Mouse (Mus musculus) cerebellum, adult 2 months (tissue): ENCODE measurements around the gene Atg4d. TPM values are rescaled to one million over a fixed set of nuclear protein-coding genes. Genes with fewer than 3 reads are reported as not detected.

ENCODE experiments used
- DNase-seq, 2 experiments: peaks; one replicate each; pipeline ENCODE4 v3.0.0; 2021
- H3K27ac ChIP-seq: fragments of 200-500 bp; 2 replicates; pipeline ENCODE4 v1.5.1; 2012; ENCODE audit warnings: low read length, control low read depth, inconsistent platforms; ENCODE audit not compliant: insufficient read depth
- H3K27me3 ChIP-seq: fragments of 200-500 bp; 2 replicates; pipeline ENCODE4 v1.6.1; 2012; ENCODE audit warnings: inconsistent platforms, mild to moderate bottlenecking, low read length, moderate library complexity; ENCODE audit not compliant: control insufficient read depth, insufficient read depth
- H3K4me1 ChIP-seq: fragments of 200-500 bp; 2 replicates; pipeline ENCODE4 v1.6.1; 2011; ENCODE audit warnings: low read length; ENCODE audit not compliant: control insufficient read depth, insufficient read depth
- H3K4me3 ChIP-seq: fragments of 200-500 bp; replicated peaks from 2 replicates; pipeline ENCODE3; 2011; ENCODE audit warnings: mild to moderate bottlenecking, low read depth, low read length, control low read depth; ENCODE audit not compliant: insufficient read depth
- CTCF ChIP-seq: fragments of 200-500 bp; IDR thresholded peaks from 2 replicates; pipeline ENCODE4 v1.5.1; 2011; ENCODE audit warnings: low read depth, mild to moderate bottlenecking, control low read depth, low read length, moderate library complexity, borderline replicate concordance; ENCODE audit not compliant: insufficient read depth
- POLR2A ChIP-seq: fragments of 200-500 bp; IDR thresholded peaks from 2 replicates; pipeline ENCODE4 v1.6.1; 2011; ENCODE audit warnings: low read length, control low read depth, borderline replicate concordance; ENCODE audit not compliant: insufficient read depth
- WGBS: fragments of 180-500 bp; shearing (Covaris S2); methylation state at CpG from one replicate; pipeline ENCODE4 v1.1.7; 2018; 5-methylcytosine and 5-hydroxymethylcytosine counted together
- polyA plus RNA-seq: library from polyadenylated mRNA; depleted of rRNA; stranded (reverse); fragments of >200 nt; gene quantifications from 2 replicates; pipeline ENCODE4 v1.2.3, GENCODE M21; 2012

Gene Atg4d
- polyA plus RNA-seq, 1 experiment = 72.4 TPM

GRCm38 (mm10) chr9:21244428-21245112 lies 20.5 kb upstream of the Atg4d start:
- no peaks in the 10 kb centered on the region; the same call in 1 of the 2 replicates for H3K27me3 ChIP-seq
- peak overlapping the region; percentile 76 for H3K4me3 ChIP-seq
- H3K4me1 ChIP-seq = peaks cover 11% of the 10 kb centered on the region; the same call in 1 of the 2 replicates
- WGBS = under 1% methylated on average over 72 of the region's 72 CpGs
- peak; percentile 80 to 86 for DNase-seq
- H3K27ac ChIP-seq = peak overlapping the region; percentile 95
- TF ChIP-seq POLR2A = peak; percentile 25; the same call in 1 of the 2 replicates
- 0 out of 2 replicates have a peak, but pooled peaks have one; percentile 6 for TF ChIP-seq CTCF

GRCm38 (mm10) chr9:21245113-21245487 lies 20.0 kb upstream of the Atg4d start:
- peak overlapping the region; percentile 95 for H3K27ac ChIP-seq
- H3K4me3 ChIP-seq = peak overlapping the region; percentile 76
- no peak for TF ChIP-seq POLR2A
- TF ChIP-seq CTCF = no peak
- 1% methylated on average over 16 of the region's 16 CpGs for WGBS
- peaks cover 11% of the 10 kb centered on the region; the same call in 1 of the 2 replicates for H3K4me1 ChIP-seq
- no peak for DNase-seq
- no peaks in the 10 kb centered on the region; the same call in 1 of the 2 replicates for H3K27me3 ChIP-seq

- Histone ChIP-seq H3K4me1 (peaks cover 11% of the 10 kb centered on the region; the same call in 1 of the 2 replicates), H3K4me3 (no peak overlapping the region), H3K27me3 (no peaks in the 10 kb centered on the region; the same call in 1 of the 2 replicates), H3K27ac (no peak overlapping the region)
- DNase-seq = no peak
- TF ChIP-seq CTCF = no peak
- no peak for TF ChIP-seq POLR2A
- 87% methylated on average over 1 of the region's 1 CpGs for WGBS
Measured at GRCm38 (mm10) chr9:21246342-21246741, 18.8 kb upstream of the Atg4d start.

GRCm38 (mm10) chr9:21248326-21248725 lies 16.8 kb upstream of the Atg4d start, which contains the start of gene S1pr5:
Gene S1pr5, minus strand, starts transcription at chr9:21248443.
- H3K4me1 ChIP-seq = peaks cover 4% of the 10 kb centered on the region; the same call in 1 of the 2 replicates
- peak in 1 of 2 experiments; percentile 42 for DNase-seq
- TF ChIP-seq CTCF = no peak
- TF ChIP-seq POLR2A = no peak
- H3K4me3 ChIP-seq = no peak within 1 kb of the TSS
- 8% methylated on average over 30 of the region's 30 CpGs for WGBS
- H3K27me3 ChIP-seq = no peaks in the 10 kb centered on the region; the same call in 1 of the 2 replicates
- H3K27ac ChIP-seq = peak within 1 kb of the TSS; percentile 64; the same call in 1 of the 2 replicates

GRCm38 (mm10) chr9:21249629-21250508 lies 15.2 kb upstream of the Atg4d start:
- TF ChIP-seq CTCF = no peak
- Histone ChIP-seq H3K27ac (no peak overlapping the region), H3K4me3 (no peak overlapping the region), H3K27me3 (no peaks in the 10 kb centered on the region; the same call in 1 of the 2 replicates), H3K4me1 (peaks cover 4% of the 10 kb centered on the region; the same call in 1 of the 2 replicates)
- 59% methylated on average over 17 of the region's 17 CpGs for WGBS
- DNase-seq = no peak

- TF ChIP-seq POLR2A (no peak), CTCF (no peak)
- no peaks in the 10 kb centered on the region; the same call in 1 of the 2 replicates for H3K27me3 ChIP-seq
- H3K4me3 ChIP-seq = no peak overlapping the region
- H3K4me1 ChIP-seq = peaks cover under 1% of the 10 kb centered on the region; the same call in 1 of the 2 replicates
- no peak for DNase-seq
- 20% methylated on average over 2 of the region's 2 CpGs for WGBS
- no peak overlapping the region for H3K27ac ChIP-seq
Measured at GRCm38 (mm10) chr9:21250509-21250908, 14.6 kb upstream of the Atg4d start.

- H3K27me3 ChIP-seq = no peaks in the 10 kb centered on the region; the same call in 1 of the 2 replicates
- H3K4me1 ChIP-seq = no peaks in the 10 kb centered on the region
- 67% methylated on average over 13 of the region's 13 CpGs for WGBS
- DNase-seq = no peak
- H3K27ac ChIP-seq = no peak overlapping the region
- TF ChIP-seq POLR2A = no peak
- H3K4me3 ChIP-seq = no peak overlapping the region
Measured at GRCm38 (mm10) chr9:21251116-21251735, 13.9 kb upstream of the Atg4d start.
